Mouse (Mus musculus) MEL (cell line): ENCODE data around the gene Anxa2. TPM values are rescaled to one million over a fixed set of nuclear protein-coding genes. Genes with fewer than 3 reads are reported as not detected.

Experiments
- DNase-seq: peaks from one replicate; pipeline ENCODE4 v3.0.0; 2011; ENCODE audit warnings: low read depth, low spot score
- H3K27ac ChIP-seq: 2 replicates; pipeline ENCODE4 v1.5.1; 2012; ENCODE audit warnings: low read depth, mild to moderate bottlenecking, control low read depth, low read length, moderate library complexity; ENCODE audit not compliant: control insufficient read depth
- H3K27me3 ChIP-seq, 2 experiments: fragments of 150-350 bp in 1 of 2; sonication (generic) in 1 of 2; 2 replicates each; pipeline ENCODE4 v1.6.1; 2012; ENCODE audit warnings: low read length in 2 of 2, mild to moderate bottlenecking in 2 of 2, improper control_type of control experiment in 1 of 2, moderate library complexity in 1 of 2; ENCODE audit not compliant: insufficient read depth in 2 of 2, control insufficient read depth in 1 of 2
- H3K36me3 ChIP-seq, 2 experiments: 2 replicates each; pipeline ENCODE4 v1.6.1; 2012 to 2014; ENCODE audit warnings: low read length in 2 of 2, improper control_type of control experiment in 1 of 2, inconsistent platforms in 1 of 2, mild to moderate bottlenecking in 1 of 2; ENCODE audit not compliant: insufficient read depth in 2 of 2, control insufficient read depth in 1 of 2
- H3K4me1 ChIP-seq, 2 experiments: fragments of 150-350 bp in 1 of 2; sonication (generic) in 1 of 2; 2 replicates each; pipeline ENCODE4 v1.6.1; 2012; ENCODE audit warnings: low read length in 2 of 2, improper control_type of control experiment in 1 of 2, mild to moderate bottlenecking in 1 of 2; ENCODE audit not compliant: insufficient read depth in 2 of 2, control insufficient read depth in 1 of 2
- H3K4me3 ChIP-seq, 2 experiments: fragments of 150-350 bp in 1 of 2; sonication (generic) in 1 of 2; 2 replicates each; pipeline ENCODE4 v1.5.1; 2012; ENCODE audit warnings: low read depth in 2 of 2, low read length in 2 of 2, mild to moderate bottlenecking in 2 of 2, moderate library complexity in 2 of 2, control low read depth in 1 of 2, improper control_type of control experiment in 1 of 2; ENCODE audit not compliant: control insufficient read depth in 1 of 2, insufficient read depth in 1 of 2
- H3K79me2 ChIP-seq: 2 replicates; pipeline ENCODE4 v1.6.1; 2012; ENCODE audit warnings: mild to moderate bottlenecking, low read length, moderate library complexity; ENCODE audit not compliant: control insufficient read depth, poor library complexity, insufficient read depth
- H3K9ac ChIP-seq: 2 replicates; pipeline ENCODE4 v1.6.1; 2012; ENCODE audit warnings: low read depth, mild to moderate bottlenecking, control low read depth, low read length, moderate library complexity; ENCODE audit not compliant: control insufficient read depth, poor library complexity, severe bottlenecking
- H3K9me3 ChIP-seq: fragments of 150-350 bp; sonication (generic); replicated peaks from 2 replicates; pipeline ENCODE4 v1.6.1; 2012; ENCODE audit warnings: mild to moderate bottlenecking, low read length, improper control_type of control experiment, moderate library complexity; ENCODE audit not compliant: insufficient read depth
- CHD2 ChIP-seq: IDR thresholded peaks from 2 replicates; pipeline ENCODE4 v1.6.1; 2011; ENCODE audit warnings: low read length, improper control_type of control experiment
- E2F4 ChIP-seq: IDR thresholded peaks from 2 replicates; pipeline ENCODE4 v1.6.1; 2011; ENCODE audit warnings: low read depth, low read length, improper control_type of control experiment, borderline replicate concordance
- ELF1 ChIP-seq: IDR thresholded peaks from 2 replicates; pipeline ENCODE4 v1.6.1; 2014; ENCODE audit warnings: low read depth, mild to moderate bottlenecking, inconsistent platforms, low read length, improper control_type of control experiment, moderate library complexity
- EP300 ChIP-seq, 2 experiments: IDR thresholded peaks; 2 replicates each; pipeline ENCODE4 v1.6.1; 2011; ENCODE audit warnings: improper control_type of control experiment in 2 of 2, low read length in 2 of 2, low read depth in 1 of 2, mild to moderate bottlenecking in 1 of 2
- ETS1 ChIP-seq: IDR thresholded peaks from 2 replicates; pipeline ENCODE4 v1.6.1; 2012; ENCODE audit warnings: low read depth, mild to moderate bottlenecking, inconsistent platforms, low read length, improper control_type of control experiment, moderate library complexity
- HCFC1 ChIP-seq: IDR thresholded peaks from 2 replicates; pipeline ENCODE4 v1.6.1; 2012; ENCODE audit warnings: low read depth, mild to moderate bottlenecking, inconsistent platforms, low read length, improper control_type of control experiment, moderate library complexity
- JUND ChIP-seq: IDR thresholded peaks from 2 replicates; pipeline ENCODE4 v1.6.1; 2011; ENCODE audit warnings: low read depth, mild to moderate bottlenecking, improper control_type of control experiment, low read length
- MAFK ChIP-seq: IDR thresholded peaks from 2 replicates; pipeline ENCODE4 v1.6.1; 2011; ENCODE audit warnings: low read depth, mild to moderate bottlenecking, low read length, improper control_type of control experiment, borderline replicate concordance
- MAZ ChIP-seq: IDR thresholded peaks from 2 replicates; pipeline ENCODE4 v1.6.1; 2012; ENCODE audit warnings: low read depth, mild to moderate bottlenecking, inconsistent platforms, low read length, improper control_type of control experiment
- MEF2A ChIP-seq: IDR thresholded peaks from 2 replicates; pipeline ENCODE4 v1.6.1; 2014; ENCODE audit warnings: low read depth, mild to moderate bottlenecking, inconsistent platforms, low read length, improper control_type of control experiment; ENCODE audit not compliant: poor library complexity, insufficient replicate concordance, severe bottlenecking; ENCODE audit errors: extremely low read depth
- MXI1 ChIP-seq: IDR thresholded peaks from 2 replicates; pipeline ENCODE4 v1.6.1; 2011; ENCODE audit warnings: mild to moderate bottlenecking, low read depth, low read length, improper control_type of control experiment
- MYC ChIP-seq: IDR thresholded peaks from 2 replicates; pipeline ENCODE4 v1.6.1; 2011; ENCODE audit warnings: low read depth, mild to moderate bottlenecking, low read length, improper control_type of control experiment, moderate library complexity
- POLR2AphosphoS5 ChIP-seq: IDR thresholded peaks from 2 replicates; pipeline ENCODE4 v1.6.1; 2012; ENCODE audit warnings: low read depth, borderline replicate concordance, mild to moderate bottlenecking, inconsistent platforms, low read length, moderate library complexity, mixed read lengths
- RAD21 ChIP-seq: IDR thresholded peaks from 2 replicates; pipeline ENCODE4 v1.6.1; 2011; ENCODE audit warnings: mild to moderate bottlenecking, low read depth, low read length, improper control_type of control experiment
- TAL1 ChIP-seq: IDR thresholded peaks from 2 replicates; pipeline ENCODE4 v1.6.1; 2012; ENCODE audit warnings: mild to moderate bottlenecking, inconsistent platforms, low read length, moderate library complexity, mixed read lengths
- TBP ChIP-seq: IDR thresholded peaks from 2 replicates; pipeline ENCODE4 v1.8.0; 2011; ENCODE audit warnings: low read depth, low read length, improper control_type of control experiment
- TCF12 ChIP-seq: IDR thresholded peaks from 2 replicates; pipeline ENCODE4 v1.6.1; 2014; ENCODE audit warnings: low read depth, mild to moderate bottlenecking, inconsistent platforms, low read length, improper control_type of control experiment, moderate library complexity
- USF1 ChIP-seq: IDR thresholded peaks from 2 replicates; pipeline ENCODE4 v1.6.1; 2014; ENCODE audit warnings: low read depth, mild to moderate bottlenecking, inconsistent platforms, low read length, improper control_type of control experiment, moderate library complexity
- USF2 ChIP-seq, 2 experiments: IDR thresholded peaks; 2 replicates each; pipeline ENCODE4 v1.6.1; 2011 to 2012; ENCODE audit warnings: improper control_type of control experiment in 2 of 2, low read length in 2 of 2, borderline replicate concordance in 1 of 2, inconsistent platforms in 1 of 2, low read depth in 1 of 2, mild to moderate bottlenecking in 1 of 2; ENCODE audit not compliant: insufficient read depth in 1 of 2
- ZNF384 ChIP-seq: IDR thresholded peaks from 2 replicates; pipeline ENCODE4 v1.6.1; 2012; ENCODE audit warnings: low read depth, mild to moderate bottlenecking, inconsistent platforms, low read length, improper control_type of control experiment
- polyA plus RNA-seq, 2 experiments: library from polyadenylated mRNA; stranded (reverse) in 1 of 2; unstranded in 1 of 2; fragments of >175 nt in 1 of 2; fragments of >200 nt in 1 of 2; gene quantifications; 2 replicates each; pipeline versions ENCODE4 v1.2.1 to v1.2.4; 2012; ENCODE audit warnings: low replicate concordance in 2 of 2, low read depth in 1 of 2; ENCODE audit not compliant: insufficient read length in 2 of 2, insufficient read depth in 1 of 2, missing spikeins in 1 of 2
- total RNA-seq: library from RNA; depleted of rRNA; stranded (reverse); fragments of 300-350 nt; gene quantifications from 2 replicates; pipeline ENCODE4 v1.2.3, GENCODE M21; 2012

Gene Anxa2
- total and polyA plus RNA-seq, 3 experiments: 33.9 to 190 TPM; not detected in 1

DNA sequence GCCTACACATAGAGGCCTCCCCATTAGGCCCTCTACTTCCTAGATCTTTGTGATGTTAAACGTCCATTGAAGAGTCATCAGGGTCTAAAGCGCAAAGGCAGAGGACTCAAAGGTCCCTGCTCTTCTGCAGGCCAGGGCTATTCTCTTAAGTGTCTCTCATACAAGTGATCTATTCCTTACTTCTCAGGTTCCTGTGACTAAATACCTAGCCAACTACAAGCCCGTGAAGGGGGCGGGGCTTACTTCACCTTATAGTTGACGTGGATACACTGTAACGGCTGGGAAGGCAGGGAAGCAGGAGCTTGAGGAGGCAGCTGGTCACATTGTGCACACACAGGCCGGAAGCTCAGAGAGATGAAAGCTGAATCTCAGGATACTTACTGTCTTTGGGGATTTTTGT, 6.5 kb downstream of the Anxa2 start:
- Histone ChIP-seq H3K27me3 (no peaks in the 10 kb centered on the region), H3K9me3 (no peaks in the 10 kb centered on the region), H3K27ac (no peak overlapping the region), H3K9ac (no peak overlapping the region), H3K4me1 (peaks cover 11 to 58% of the 10 kb centered on the region in 2 experiments), H3K36me3 (peaks cover 0 to 48% of the 10 kb centered on the region in 2 experiments; a peak in 3 of 4 replicates), H3K4me3 (no peak overlapping the region), H3K79me2 (no peaks in the 10 kb centered on the region)
- DNase-seq: no peak
- TF ChIP-seq E2F4: no peak
- no peak for TF ChIP-seq TCF12
- no peak for TF ChIP-seq POLR2AphosphoS5

- Histone ChIP-seq H3K36me3 (peaks cover 1 to 24% of the 10 kb centered on the region in 2 experiments; a peak in 3 of 4 replicates), H3K4me3 (no peak overlapping the region), H3K4me1 (peaks cover 4 to 28% of the 10 kb centered on the region in 2 experiments)
Observed at GRCm38 (mm10) chr9:69463046-69463445, 9.6 kb downstream of the Anxa2 start.

DNA sequence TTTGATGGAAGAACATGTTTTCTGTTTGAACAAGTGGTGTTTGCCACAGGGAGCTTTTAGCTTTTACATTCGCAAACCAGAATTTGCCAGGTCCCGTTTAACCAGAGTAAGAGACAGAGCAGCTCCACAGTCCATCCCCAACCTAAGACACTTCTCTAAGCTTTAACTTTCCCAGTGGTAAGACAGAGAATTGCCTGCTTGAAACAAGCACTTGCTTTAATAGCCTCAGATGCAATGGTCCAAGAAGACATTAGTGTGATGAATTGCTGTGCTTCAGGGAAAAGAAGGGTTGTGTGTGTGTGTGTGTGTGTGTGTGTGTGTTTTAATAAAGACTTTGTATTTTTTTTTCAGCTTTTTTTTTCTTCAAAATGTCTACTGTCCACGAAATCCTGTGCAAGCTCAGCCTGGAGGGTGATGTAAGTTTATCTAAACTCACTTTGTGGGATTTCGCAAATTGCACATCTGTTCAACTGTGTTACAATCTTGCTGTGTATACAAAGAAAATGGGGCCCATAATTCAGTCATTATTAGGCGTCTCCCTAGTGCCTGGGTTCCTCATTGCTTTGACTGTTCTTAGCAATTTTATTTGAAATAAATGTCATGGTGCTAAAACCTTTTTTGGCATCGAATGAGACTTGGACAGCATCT, 10.8 kb downstream of the Anxa2 start:
- H3K9ac ChIP-seq: no peak overlapping the region
- no peak overlapping the region for H3K27ac ChIP-seq
- no peaks in the 10 kb centered on the region for H3K79me2 ChIP-seq
- DNase-seq: no peak
- H3K9me3 ChIP-seq: no peaks in the 10 kb centered on the region
- no peak for TF ChIP-seq MEF2A
- no peak for TF ChIP-seq TAL1
- no peak for TF ChIP-seq ELF1
- no peak for TF ChIP-seq CHD2
- TF ChIP-seq MYC: no peak
- TF ChIP-seq MAFK: no peak
- TF ChIP-seq HCFC1: no peak
- TF ChIP-seq USF1: no peak
- no peak for TF ChIP-seq ZNF384
- no peak for TF ChIP-seq MAZ
- no peak for TF ChIP-seq USF2 (IDR thresholded peaks at IDR 0.05; ENCODE audit: borderline replicate concordance in 1 of 2, insufficient read depth in 1 of 2, low read depth in 1 of 2, low read length in 2 of 2)
- TF ChIP-seq, all 39 proteins: peak for 0
- Histone ChIP-seq H3K4me1 (peaks cover 0 to 19% of the 10 kb centered on the region in 2 experiments; a peak in 3 of 4 replicates), H3K27me3 (no peaks in the 10 kb centered on the region), H3K4me3 (no peak overlapping the region), H3K36me3 (peaks cover 1 to 16% of the 10 kb centered on the region in 2 experiments; a peak in 3 of 4 replicates)

More at GRCm38 (mm10) chr9:69463046-69463445, 9.6 kb downstream of the Anxa2 start:
- DNase-seq: peak; percentile 66
- no peak for TF ChIP-seq MXI1
- peak; percentile 39 to 42; a peak in 2 of 4 replicates for TF ChIP-seq EP300 (IDR thresholded peaks at IDR 0.05; ENCODE audit: low read depth in 1 of 2, low read length in 2 of 2)
- TF ChIP-seq MAFK: no peak
- TF ChIP-seq CHD2: no peak
- peak; percentile 33; the same call in 1 of the 2 replicates for TF ChIP-seq ETS1
- no peak for TF ChIP-seq USF1
- no peak for TF ChIP-seq RAD21
- peak; percentile 48; the same call in 1 of the 2 replicates for TF ChIP-seq JUND
- TF ChIP-seq TBP: no peak
- no peak overlapping the region for H3K9ac ChIP-seq
- no peak overlapping the region for H3K27ac ChIP-seq
- no peaks in the 10 kb centered on the region for H3K79me2 ChIP-seq
- H3K27me3 ChIP-seq: no peaks in the 10 kb centered on the region
- H3K9me3 ChIP-seq: no peaks in the 10 kb centered on the region
